Mouse (Mus musculus): ENCODE measurements around the gene Tenm3. TPM values are rescaled to one million over a fixed set of nuclear protein-coding genes. Genes with fewer than 3 reads are reported as not detected.

Gene Tenm3
- 18.2 TPM for polyA plus RNA-seq (2012; fragmentation: generic; extraction: Trizol)
- long read RNA-seq, experiment 1, partial matches to known transcripts: 4 of 5 reads
- long read RNA-seq, experiment 1, other reads (novel, unspliced or antisense): 1 of 5 reads
- long read RNA-seq, experiment 2, partial matches to known transcripts: 14 of 28 reads
- long read RNA-seq, experiment 2, other reads (novel, unspliced or antisense): 13 of 28 reads

GRCm38 (mm10) chr8:48843931-48844285 is at the start of gene Tenm3:
Tenm3 (minus strand) TSS chr8:48843951.
- Histone ChIP-seq H3ac (ENCODE audit: control insufficient read depth, insufficient read length, low read depth) (peak within 1 kb of the TSS; percentile 73), H3K4me3 (ENCODE audit: insufficient read depth, poor library complexity, severe bottlenecking) (peak within 1 kb of the TSS; percentile 66), H3K36me3 (ENCODE audit: control insufficient read depth, insufficient read depth) (no peaks in the 10 kb centered on the region), H3K79me3 (ENCODE audit: low read depth) (peaks cover 9% of the 10 kb centered on the region), H3K27me3 (ENCODE audit: control insufficient read depth, insufficient read depth, insufficient read length) (no peaks in the 10 kb centered on the region), H3K79me2 (ENCODE audit: control insufficient read depth, insufficient read depth) (peaks cover 35% of the 10 kb centered on the region)
- TF ChIP-seq FOSL1 (IDR thresholded peaks at IDR 0.05; ENCODE audit: insufficient read depth, low read length, poor library complexity, severe bottlenecking) (no peak), MAX (IDR thresholded peaks at IDR 0.05) (peak; percentile 8), MYOG (IDR thresholded peaks at IDR 0.05; ENCODE audit: control insufficient read depth, extremely low read depth, insufficient read length) (no peak), CEBPB (IDR thresholded peaks at IDR 0.05; ENCODE audit: low read depth) (no peak), USF1 (IDR thresholded peaks at IDR 0.05; ENCODE audit: low read depth) (no peak), MYOD1 (IDR thresholded peaks at IDR 0.05; ENCODE audit: control insufficient read depth, insufficient read length, low read depth) (no peak)

DNA sequence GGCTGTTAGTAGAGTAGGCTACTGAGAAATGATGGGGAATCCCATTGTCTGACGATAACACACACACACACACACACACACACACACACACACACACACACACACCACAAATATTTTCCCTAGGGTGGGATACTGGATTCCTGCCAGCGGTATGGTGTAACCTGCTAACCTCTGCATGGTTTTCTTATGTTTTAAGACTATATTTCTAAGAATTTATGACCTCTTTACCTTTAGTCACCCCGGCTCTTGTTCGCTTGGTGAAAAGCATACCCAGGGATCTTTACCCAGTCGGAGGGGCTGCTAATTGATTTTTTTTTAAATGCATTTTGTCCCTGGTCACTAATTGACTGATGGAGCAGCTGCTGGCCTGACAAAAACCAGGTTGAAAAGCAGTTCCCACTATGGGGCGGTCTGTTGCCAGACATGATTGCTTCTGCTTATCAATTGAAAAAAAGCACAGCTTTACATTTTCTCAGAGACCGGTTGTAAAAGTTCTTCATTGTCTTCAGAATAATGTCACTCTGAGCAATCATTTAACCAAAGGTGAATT is 46.5 kb upstream of the Tenm3 start:
- Histone ChIP-seq H3K79me2 (ENCODE audit: control insufficient read depth, insufficient read depth) (no peaks in the 10 kb centered on the region), H3ac (ENCODE audit: control insufficient read depth, insufficient read length, low read depth) (no peak overlapping the region), H3K36me3 (ENCODE audit: control insufficient read depth, insufficient read depth) (no peaks in the 10 kb centered on the region), H3K27me3 (ENCODE audit: control insufficient read depth, insufficient read depth, insufficient read length) (no peaks in the 10 kb centered on the region), H3K4me3 (ENCODE audit: insufficient read depth, poor library complexity, severe bottlenecking) (no peak overlapping the region), H3K79me3 (ENCODE audit: low read depth) (no peaks in the 10 kb centered on the region)
- TF ChIP-seq CEBPB (IDR thresholded peaks at IDR 0.05; ENCODE audit: low read depth) (no peak), USF1 (IDR thresholded peaks at IDR 0.05; ENCODE audit: low read depth) (no peak), FOSL1 (IDR thresholded peaks at IDR 0.05; ENCODE audit: insufficient read depth, low read length, poor library complexity, severe bottlenecking) (no peak), MYOG (IDR thresholded peaks at IDR 0.05; ENCODE audit: control insufficient read depth, extremely low read depth, insufficient read length) (no peak), MYOD1 (IDR thresholded peaks at IDR 0.05; ENCODE audit: control insufficient read depth, insufficient read length, low read depth) (no peak), CTCF (IDR thresholded peaks at IDR 0.05; ENCODE audit: control insufficient read depth, insufficient read depth, insufficient read length) (no peak), MAX (IDR thresholded peaks at IDR 0.05) (no peak)

DNA sequence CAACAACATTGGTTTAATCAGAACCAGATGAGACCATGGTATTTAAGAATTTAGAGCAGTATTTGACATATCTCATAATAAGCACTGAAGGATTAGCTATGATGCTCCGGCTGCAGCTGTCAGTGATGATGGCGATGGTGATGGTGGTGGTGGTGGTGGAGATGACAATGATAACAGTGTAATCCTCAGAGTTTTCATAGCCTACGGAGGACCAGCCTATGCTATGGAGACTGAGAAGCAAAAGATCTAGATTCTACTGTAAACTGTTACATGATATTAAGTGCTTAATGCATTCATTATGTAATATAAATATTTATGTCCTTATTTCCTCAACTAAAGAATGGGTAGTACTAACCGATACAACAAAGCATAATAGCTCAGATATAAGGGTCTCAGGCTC is 40.5 kb upstream of the Tenm3 start:
- Histone ChIP-seq H3K36me3 (ENCODE audit: control insufficient read depth, insufficient read depth) (no peaks in the 10 kb centered on the region), H3K27me3 (ENCODE audit: control insufficient read depth, insufficient read depth, insufficient read length) (no peaks in the 10 kb centered on the region), H3K79me2 (ENCODE audit: control insufficient read depth, insufficient read depth) (no peaks in the 10 kb centered on the region), H3K4me3 (ENCODE audit: insufficient read depth, poor library complexity, severe bottlenecking) (no peak overlapping the region), H3K79me3 (ENCODE audit: low read depth) (no peaks in the 10 kb centered on the region), H3ac (ENCODE audit: control insufficient read depth, insufficient read length, low read depth) (no peak overlapping the region)
- TF ChIP-seq MYOD1 (IDR thresholded peaks at IDR 0.05; ENCODE audit: control insufficient read depth, insufficient read length, low read depth) (no peak), CTCF (IDR thresholded peaks at IDR 0.05; ENCODE audit: control insufficient read depth, insufficient read depth, insufficient read length) (no peak), MYOG (IDR thresholded peaks at IDR 0.05; ENCODE audit: control insufficient read depth, extremely low read depth, insufficient read length) (no peak)

- H3K27me3 ChIP-seq (ENCODE audit: control insufficient read depth, insufficient read depth, insufficient read length): no peaks in the 10 kb centered on the region
- TF ChIP-seq MYOD1 (IDR thresholded peaks at IDR 0.05; ENCODE audit: control insufficient read depth, insufficient read length, low read depth) (no peak), MAX (IDR thresholded peaks at IDR 0.05) (no peak), CEBPB (IDR thresholded peaks at IDR 0.05; ENCODE audit: low read depth) (no peak)
- H3K79me2 ChIP-seq (ENCODE audit: control insufficient read depth, insufficient read depth): no peaks in the 10 kb centered on the region
- no peaks in the 10 kb centered on the region for H3K79me3 ChIP-seq (ENCODE audit: low read depth)
- no peak overlapping the region for H3ac ChIP-seq (ENCODE audit: control insufficient read depth, insufficient read length, low read depth)
- H3K36me3 ChIP-seq (ENCODE audit: control insufficient read depth, insufficient read depth): no peaks in the 10 kb centered on the region
- no peak overlapping the region for H3K4me3 ChIP-seq (ENCODE audit: insufficient read depth, poor library complexity, severe bottlenecking)
These were observed 36.8 kb upstream of the Tenm3 start for GRCm38 (mm10) chr8:48880585-48880984.

DNA sequence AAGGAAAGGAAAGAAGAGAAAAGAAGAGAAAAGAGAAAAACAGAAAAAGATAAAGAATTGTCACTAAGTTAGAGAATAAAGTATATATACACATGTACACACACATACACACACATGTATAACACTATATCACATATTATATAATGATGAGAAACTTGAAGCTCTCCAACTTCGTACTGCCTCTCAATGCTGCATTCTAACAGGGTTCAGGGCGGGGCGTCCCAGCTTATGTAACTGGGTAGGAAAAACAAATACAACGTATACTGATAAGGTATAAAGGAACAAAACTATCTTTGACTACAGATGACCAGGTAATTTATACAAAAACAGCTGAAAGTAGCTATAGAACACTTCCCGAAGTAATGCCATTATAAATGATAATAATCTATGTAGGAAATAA is 22.2 kb upstream of the Tenm3 start:
- TF ChIP-seq FOSL1 (IDR thresholded peaks at IDR 0.05; ENCODE audit: insufficient read depth, low read length, poor library complexity, severe bottlenecking): no peak
- TF ChIP-seq MAX (IDR thresholded peaks at IDR 0.05): no peak
- no peak for TF ChIP-seq CTCF (IDR thresholded peaks at IDR 0.05; ENCODE audit: control insufficient read depth, insufficient read depth, insufficient read length)
- no peak for TF ChIP-seq CEBPB (IDR thresholded peaks at IDR 0.05; ENCODE audit: low read depth)
- TF ChIP-seq MYOG (IDR thresholded peaks at IDR 0.05; ENCODE audit: control insufficient read depth, extremely low read depth, insufficient read length): no peak
- TF ChIP-seq MYOD1 (IDR thresholded peaks at IDR 0.05; ENCODE audit: control insufficient read depth, insufficient read length, low read depth): no peak
- TF ChIP-seq USF1 (IDR thresholded peaks at IDR 0.05; ENCODE audit: low read depth): no peak
- Histone ChIP-seq H3K79me2 (ENCODE audit: control insufficient read depth, insufficient read depth) (no peaks in the 10 kb centered on the region), H3K4me3 (ENCODE audit: insufficient read depth, poor library complexity, severe bottlenecking) (no peak overlapping the region), H3K79me3 (ENCODE audit: low read depth) (no peaks in the 10 kb centered on the region), H3K36me3 (ENCODE audit: control insufficient read depth, insufficient read depth) (no peaks in the 10 kb centered on the region), H3ac (ENCODE audit: control insufficient read depth, insufficient read length, low read depth) (no peak overlapping the region), H3K27me3 (ENCODE audit: control insufficient read depth, insufficient read depth, insufficient read length) (no peaks in the 10 kb centered on the region)

DNA sequence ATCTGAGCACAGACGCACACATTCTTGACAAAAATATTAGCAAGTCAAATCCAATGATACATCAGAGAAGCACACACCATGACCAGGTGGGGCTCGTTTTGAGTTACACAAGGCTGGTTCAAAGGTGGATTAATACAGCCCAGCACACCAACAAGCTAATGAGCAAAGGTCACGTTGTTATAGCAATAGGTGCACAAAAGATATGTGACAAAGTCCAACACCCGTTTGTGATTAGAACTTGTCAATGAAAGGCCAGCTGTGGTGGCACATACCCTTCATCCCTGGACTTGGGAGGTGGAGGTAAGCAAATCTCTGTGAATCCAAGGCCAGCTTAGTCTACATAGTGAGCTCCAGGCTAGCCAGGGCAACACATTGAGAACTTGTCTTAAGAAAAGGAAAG is 21.7 kb upstream of the Tenm3 start:
- no peaks in the 10 kb centered on the region for H3K36me3 ChIP-seq (ENCODE audit: control insufficient read depth, insufficient read depth)
- no peaks in the 10 kb centered on the region for H3K79me2 ChIP-seq (ENCODE audit: control insufficient read depth, insufficient read depth)
- H3K4me3 ChIP-seq (ENCODE audit: insufficient read depth, poor library complexity, severe bottlenecking): no peak overlapping the region
- no peaks in the 10 kb centered on the region for H3K27me3 ChIP-seq (ENCODE audit: control insufficient read depth, insufficient read depth, insufficient read length)
- TF ChIP-seq CEBPB (IDR thresholded peaks at IDR 0.05; ENCODE audit: low read depth): no peak
- TF ChIP-seq CTCF (IDR thresholded peaks at IDR 0.05; ENCODE audit: control insufficient read depth, insufficient read depth, insufficient read length): no peak
- TF ChIP-seq MAX (IDR thresholded peaks at IDR 0.05): no peak
- TF ChIP-seq FOSL1 (IDR thresholded peaks at IDR 0.05; ENCODE audit: insufficient read depth, low read length, poor library complexity, severe bottlenecking): no peak
- no peak for TF ChIP-seq USF1 (IDR thresholded peaks at IDR 0.05; ENCODE audit: low read depth)
- no peak overlapping the region for H3ac ChIP-seq (ENCODE audit: control insufficient read depth, insufficient read length, low read depth)
- no peaks in the 10 kb centered on the region for H3K79me3 ChIP-seq (ENCODE audit: low read depth)
